13 mouse cellular contexts compared by ENCODE assay signal in genomic region chr6:117267906-117268305, GRCm38 (mm10).
"Had no signal": no experiment of that assay in that cellular context is flagged by ENCODE, and none has a peak within 500 bp of the region (broad histone marks: within the 10 kb centered on the region; RNA-seq: fewer than 3 reads in every experiment).

No protein-coding gene starts in this region.

- ATAC-seq: inflammation-experienced regulatory T-cells, adult 6 months; midbrain, embryonic 16.5 days had no signal

- H3K9ac ChIP-seq: limb, embryonic 13.5 days; liver, embryonic 14.5 days; midbrain, embryonic 12.5 days had no signal

- H3K27ac ChIP-seq: limb, embryonic 13.5 days; liver, embryonic 14.5 days; midbrain, embryonic 12.5 days had no signal

- H3K9me3 ChIP-seq: limb, embryonic 13.5 days; midbrain, embryonic 12.5 days had no signal

- H3K4me1 ChIP-seq: midbrain, embryonic 12.5 days had no signal

- H3K4me3 ChIP-seq: limb, embryonic 13.5 days; midbrain, embryonic 12.5 days had no signal

- H3K27me3 ChIP-seq: limb, embryonic 13.5 days; midbrain, embryonic 12.5 days had no signal

- DNase-seq: kidney, adult 18-20 months; kidney, postnatal 10 days; kidney, postnatal 4 days; left cerebral cortex, postnatal 4 days; lung, adult 2 months; right cerebral cortex, postnatal 14 days; thymus, adult 2 months; thymus, postnatal 36 days had no signal

- H3K4me2 ChIP-seq: limb, embryonic 13.5 days; midbrain, embryonic 12.5 days had no signal

- H3K36me3 ChIP-seq: limb, embryonic 13.5 days; midbrain, embryonic 12.5 days had no signal
